Mouse (Mus musculus): ENCODE data around the gene Dpp8.

DNA sequence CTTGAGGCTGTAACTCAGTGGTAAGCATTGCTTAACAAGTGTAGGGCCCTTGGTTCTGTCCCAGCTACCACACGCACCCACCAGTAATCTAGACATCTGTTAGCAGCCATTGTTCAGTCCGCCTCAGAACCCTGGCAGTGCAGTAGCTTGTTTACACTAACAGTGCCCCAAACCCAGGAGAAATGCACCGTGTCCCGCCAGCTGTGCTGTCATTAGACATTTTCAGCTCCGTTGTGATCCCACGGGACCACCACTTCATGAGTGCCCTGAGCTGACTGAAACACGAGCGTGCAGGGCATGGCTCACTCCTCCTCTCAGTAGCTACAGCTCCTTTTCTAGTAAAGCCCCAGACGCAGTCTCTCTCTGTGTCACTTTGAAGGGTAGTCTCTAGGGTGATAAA, 41.3 kb downstream of the Dpp8 start:
- TF ChIP-seq POLR2A (IDR thresholded peaks at IDR 0.05; ENCODE audit: low read depth, low read length) (no peak), CTCF (conservative IDR thresholded peaks at IDR 0.05; ENCODE audit: insufficient read depth, insufficient read length, low read depth, low read length) (no peak)
